8 mouse cellular contexts compared by ENCODE assay signal in the genomic region with DNA sequence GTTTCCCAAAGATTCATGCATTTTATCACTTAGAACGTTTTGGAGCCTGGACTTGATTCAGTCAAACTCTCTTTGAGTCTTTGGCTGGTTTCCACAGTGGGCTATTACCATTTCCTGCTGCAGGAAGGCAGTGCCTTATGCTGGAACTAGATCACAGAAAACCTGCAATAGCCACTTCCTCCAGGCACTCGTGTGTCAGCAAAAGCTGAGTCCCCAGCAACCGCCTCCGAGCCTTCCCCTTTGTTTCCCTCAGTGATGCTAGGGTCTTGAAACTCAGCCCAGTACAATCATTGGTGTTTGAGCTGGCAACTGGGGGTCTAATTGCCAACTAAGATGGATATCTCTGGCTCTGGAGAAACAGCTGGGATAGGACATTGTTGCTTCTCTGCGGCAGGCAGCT.
A peak's percentile ranks its signal among the peaks of the same experiment; 100 is the strongest.
DNase-seq lines count a peak whose midpoint lies in the region; ATAC-seq and TF ChIP-seq lines count a peak whose summit lies in the region.
"Had no signal": no experiment of that assay in that cellular context is flagged by ENCODE, and none has a peak within 500 bp of the region (broad histone marks: within the 10 kb centered on the region; RNA-seq: fewer than 3 reads in every experiment).

No protein-coding gene starts in this region.

- H3K27me3 ChIP-seq in embryonic facial prominence, embryonic 10.5 days (replicated peaks; ENCODE audit: low read depth, poor library complexity, severe bottlenecking): no peaks in the 10 kb centered on the region
- H3K27me3 ChIP-seq in kidney, embryonic 15.5 days: no peaks in the 10 kb centered on the region

- no peak overlapping the region for H3K4me3 ChIP-seq in left cerebral cortex, adult 2 months
- H3K4me3 ChIP-seq in embryonic facial prominence, embryonic 10.5 days: no peak overlapping the region
- H3K4me3 ChIP-seq in kidney, embryonic 15.5 days (replicated peaks): no peak overlapping the region
- H3K4me3 ChIP-seq in macrophage (ENCODE audit: inconsistent target): peak overlapping the region; percentile 56
- H3K4me3 ChIP-seq: myocyte had no signal

- H3K4me2 ChIP-seq in kidney, embryonic 15.5 days: no peak overlapping the region

- intact Hi-C loops in left cerebral cortex, postnatal 4 days (cut with DNase I): loop anchor here (10.0 kb wide), 1 partner anchor 182 kb away; no protein-coding TSS in a partner anchor
- intact Hi-C loops in left cerebral cortex, adult 2 months (cut with DNase I): loop anchor here (5.0 to 10.0 kb wide), 2 partner anchors 189 to 542 kb away; no protein-coding TSS in a partner anchor

- ATAC-seq in kidney, embryonic 15.5 days (replicated peaks; ENCODE audit: low FRiP score): 0 out of 2 replicates have a peak, but pooled peaks have one; percentile 25

- peak; percentile 26 for DNase-seq in left cerebral cortex, postnatal 4 days
- no peak for DNase-seq in left cerebral cortex, adult 2 months (ENCODE audit: extremely low spot score in 1 of 2, low spot score in 2 of 2)
- peak; percentile 18 for DNase-seq in embryonic facial prominence, embryonic 10.5 days (ENCODE audit: low spot score)
- DNase-seq in adipocyte (ENCODE audit: low spot score): no peak
- DNase-seq in cerebellum, adult 11 months: no peak

- peaks cover 35% of the 10 kb centered on the region for H3K79me2 ChIP-seq in macrophage (ENCODE audit: inconsistent target)

- no peak for TF ChIP-seq CTCF in left cerebral cortex, adult 2 months (IDR thresholded peaks at IDR 0.05)

- no peak overlapping the region for H3K27ac ChIP-seq in left cerebral cortex, adult 2 months
- H3K27ac ChIP-seq in embryonic facial prominence, embryonic 10.5 days (replicated peaks): no peak overlapping the region
- peak overlapping the region; percentile 11; the same call in 1 of the 2 replicates for H3K27ac ChIP-seq in kidney, embryonic 15.5 days
- H3K27ac ChIP-seq in macrophage: peak overlapping the region; percentile 77

- H3K4me1 ChIP-seq in embryonic facial prominence, embryonic 10.5 days: peaks cover 20% of the 10 kb centered on the region
- H3K4me1 ChIP-seq in kidney, embryonic 15.5 days: peaks cover 43% of the 10 kb centered on the region

- H3K9me3 ChIP-seq in embryonic facial prominence, embryonic 10.5 days: no peaks in the 10 kb centered on the region
- H3K9me3 ChIP-seq in kidney, embryonic 15.5 days (replicated peaks): no peaks in the 10 kb centered on the region

- no peaks in the 10 kb centered on the region for H3K36me3 ChIP-seq in embryonic facial prominence, embryonic 10.5 days (replicated peaks)
- H3K36me3 ChIP-seq in kidney, embryonic 15.5 days: no peaks in the 10 kb centered on the region
- H3K36me3 ChIP-seq in macrophage (ENCODE audit: inconsistent target): no peaks in the 10 kb centered on the region

- WGBS in embryonic facial prominence, embryonic 10.5 days: 54% methylated on average over 5 of the region's 5 CpGs
- WGBS in kidney, embryonic 15.5 days: 40% methylated on average over 5 of the region's 5 CpGs
- WGBS in macrophage (ENCODE audit: missing documents): 3% methylated on average over 5 of the region's 5 CpGs

- H3K9ac ChIP-seq in kidney, embryonic 15.5 days: no peak overlapping the region

Comparison
In these comparisons a context has a peak if more than half of its experiments do, and no peak if none do; other contexts are left out.
1. DNase-seq: peak in left cerebral cortex, postnatal 4 days (single experiment) and embryonic facial prominence, embryonic 10.5 days (single experiment); none in left cerebral cortex, adult 2 months (0 of 2), adipocyte (single experiment) and cerebellum, adult 11 months (single experiment).
2. H3K27ac ChIP-seq: peak in kidney, embryonic 15.5 days (single experiment) and macrophage (single experiment); none in left cerebral cortex, adult 2 months (single experiment) and embryonic facial prominence, embryonic 10.5 days (single experiment).